Mouse (Mus musculus) MEL (cell line): ENCODE data around the gene Fam3a.

Experiments
- CTCF ChIP-seq, 3 experiments: IDR thresholded peaks in 2 of 3; conservative IDR thresholded peaks in 1 of 3; 2 replicates each; pipeline ENCODE4 v1.5.1; 2011 to 2012; ENCODE audit warnings: low read length in 3 of 3, low read depth in 2 of 3, mild to moderate bottlenecking in 2 of 3, improper control_type of control experiment in 1 of 3, inconsistent platforms in 1 of 3, mixed read lengths in 1 of 3, moderate library complexity in 1 of 3; ENCODE audit not compliant: control insufficient read depth in 1 of 3, insufficient read depth in 1 of 3, poor library complexity in 1 of 3, severe bottlenecking in 1 of 3
- EP300 ChIP-seq, 2 experiments: IDR thresholded peaks; 2 replicates each; pipeline ENCODE4 v1.6.1; 2011; ENCODE audit warnings: improper control_type of control experiment in 2 of 2, low read length in 2 of 2, low read depth in 1 of 2, mild to moderate bottlenecking in 1 of 2
- HCFC1 ChIP-seq: IDR thresholded peaks from 2 replicates; pipeline ENCODE4 v1.6.1; 2012; ENCODE audit warnings: low read depth, mild to moderate bottlenecking, inconsistent platforms, low read length, improper control_type of control experiment, moderate library complexity
- MAFK ChIP-seq: IDR thresholded peaks from 2 replicates; pipeline ENCODE4 v1.6.1; 2011; ENCODE audit warnings: low read depth, mild to moderate bottlenecking, low read length, improper control_type of control experiment, borderline replicate concordance
- MAZ ChIP-seq: IDR thresholded peaks from 2 replicates; pipeline ENCODE4 v1.6.1; 2012; ENCODE audit warnings: low read depth, mild to moderate bottlenecking, inconsistent platforms, low read length, improper control_type of control experiment
- MXI1 ChIP-seq: IDR thresholded peaks from 2 replicates; pipeline ENCODE4 v1.6.1; 2011; ENCODE audit warnings: mild to moderate bottlenecking, low read depth, low read length, improper control_type of control experiment
- POLR2A ChIP-seq, 2 experiments: IDR thresholded peaks; 2 replicates each; pipeline ENCODE4 v1.6.1; 2011 to 2012; ENCODE audit warnings: low read length in 2 of 2, mild to moderate bottlenecking in 2 of 2, control low read depth in 1 of 2, improper control_type of control experiment in 1 of 2, low read depth in 1 of 2, moderate library complexity in 1 of 2; ENCODE audit not compliant: control insufficient read depth in 1 of 2, insufficient read depth in 1 of 2, poor library complexity in 1 of 2
- ZC3H11A ChIP-seq: IDR thresholded peaks from 2 replicates; pipeline ENCODE4 v1.6.1; 2012; ENCODE audit warnings: low read depth, mild to moderate bottlenecking, inconsistent platforms, low read length, improper control_type of control experiment
- ZNF384 ChIP-seq: IDR thresholded peaks from 2 replicates; pipeline ENCODE4 v1.6.1; 2012; ENCODE audit warnings: low read depth, mild to moderate bottlenecking, inconsistent platforms, low read length, improper control_type of control experiment

- TF ChIP-seq ZC3H11A (no peak), MAZ (no peak), MXI1 (no peak), CTCF (IDR thresholded peaks at IDR 0.05 in 2 of 3, conservative IDR thresholded peaks at IDR 0.05 in 1 of 3; ENCODE audit: control insufficient read depth in 1 of 3, insufficient read depth in 1 of 3, low read depth in 2 of 3, low read length in 3 of 3, poor library complexity in 1 of 3, severe bottlenecking in 1 of 3) (no peak), POLR2A (IDR thresholded peaks at IDR 0.05; ENCODE audit: control insufficient read depth in 1 of 2, insufficient read depth in 1 of 2, low read depth in 1 of 2, low read length in 2 of 2, poor library complexity in 1 of 2) (no peak), MAFK (no peak), EP300 (IDR thresholded peaks at IDR 0.05; ENCODE audit: low read depth in 1 of 2, low read length in 2 of 2) (no peak), HCFC1 (no peak), ZNF384 (no peak)
Measured at GRCm38 (mm10) chrX:74427116-74427515, 34.0 kb upstream of the Fam3a start.
